Mouse (Mus musculus): ENCODE results near the gene Hoxa5. TPM values are rescaled to one million over a fixed set of nuclear protein-coding genes. Genes with fewer than 3 reads are reported as not detected.

Hoxa5 gene
- total RNA-seq (2021): 10 to 100 TPM; 13.3 to 20.2 TPM
- long read RNA-seq, experiment 1, transcript Hoxa5-201 (2 exons, 1,877 nt): major isoform, 7 of 12 reads
- long read RNA-seq, experiment 1, partial matches to known transcripts: 1 of 12 reads
- long read RNA-seq, experiment 1, other reads (novel, unspliced or antisense): 4 of 12 reads
- long read RNA-seq, experiment 2, transcript Hoxa5-201 (2 exons, 1,877 nt): major isoform, 8 of 8 reads
- long read RNA-seq, experiment 2, partial matches to known transcripts: 0 of 8 reads
- long read RNA-seq, experiment 2, other reads (novel, unspliced or antisense): 0 of 8 reads

DNA sequence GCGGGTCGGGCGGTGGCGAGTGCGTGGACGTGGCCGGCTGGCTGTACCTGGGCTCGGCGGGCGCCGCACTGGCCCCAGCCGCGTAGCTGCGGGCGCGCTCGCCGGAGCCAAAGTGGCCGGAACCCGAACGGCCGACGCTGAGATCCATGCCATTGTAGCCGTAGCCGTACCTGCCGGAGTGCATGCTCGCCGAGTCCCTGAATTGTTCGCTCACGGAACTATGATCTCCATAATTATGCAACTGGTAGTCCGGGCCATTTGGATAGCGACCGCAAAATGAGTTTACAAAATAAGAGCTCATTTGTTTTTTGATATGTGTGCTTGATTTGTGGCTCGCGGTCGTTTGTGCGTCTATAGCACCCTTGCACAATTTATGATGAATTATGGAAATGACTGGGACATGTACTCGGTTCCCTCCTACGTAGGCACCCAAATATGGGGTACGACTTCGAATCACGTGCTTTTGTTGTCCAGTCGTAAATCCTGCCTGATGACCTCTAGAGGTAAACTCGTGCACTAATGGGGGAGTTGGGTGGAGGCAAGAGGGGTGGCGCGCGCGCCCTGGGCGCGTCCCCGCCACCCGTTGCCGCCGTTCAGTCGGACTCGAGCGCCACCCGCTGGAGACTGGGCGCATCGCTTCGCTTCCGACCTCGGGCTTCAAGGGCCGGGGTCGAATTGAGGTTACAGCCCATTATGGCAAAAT is at the start of gene Hoxa5:
Gene Hoxa5 (minus strand): TSS at position 538 of the 703 bp plus-strand sequence.
- peak; percentile 90 to 93 for DNase-seq (ENCODE audit: low spot score in 2 of 2)

DNA sequence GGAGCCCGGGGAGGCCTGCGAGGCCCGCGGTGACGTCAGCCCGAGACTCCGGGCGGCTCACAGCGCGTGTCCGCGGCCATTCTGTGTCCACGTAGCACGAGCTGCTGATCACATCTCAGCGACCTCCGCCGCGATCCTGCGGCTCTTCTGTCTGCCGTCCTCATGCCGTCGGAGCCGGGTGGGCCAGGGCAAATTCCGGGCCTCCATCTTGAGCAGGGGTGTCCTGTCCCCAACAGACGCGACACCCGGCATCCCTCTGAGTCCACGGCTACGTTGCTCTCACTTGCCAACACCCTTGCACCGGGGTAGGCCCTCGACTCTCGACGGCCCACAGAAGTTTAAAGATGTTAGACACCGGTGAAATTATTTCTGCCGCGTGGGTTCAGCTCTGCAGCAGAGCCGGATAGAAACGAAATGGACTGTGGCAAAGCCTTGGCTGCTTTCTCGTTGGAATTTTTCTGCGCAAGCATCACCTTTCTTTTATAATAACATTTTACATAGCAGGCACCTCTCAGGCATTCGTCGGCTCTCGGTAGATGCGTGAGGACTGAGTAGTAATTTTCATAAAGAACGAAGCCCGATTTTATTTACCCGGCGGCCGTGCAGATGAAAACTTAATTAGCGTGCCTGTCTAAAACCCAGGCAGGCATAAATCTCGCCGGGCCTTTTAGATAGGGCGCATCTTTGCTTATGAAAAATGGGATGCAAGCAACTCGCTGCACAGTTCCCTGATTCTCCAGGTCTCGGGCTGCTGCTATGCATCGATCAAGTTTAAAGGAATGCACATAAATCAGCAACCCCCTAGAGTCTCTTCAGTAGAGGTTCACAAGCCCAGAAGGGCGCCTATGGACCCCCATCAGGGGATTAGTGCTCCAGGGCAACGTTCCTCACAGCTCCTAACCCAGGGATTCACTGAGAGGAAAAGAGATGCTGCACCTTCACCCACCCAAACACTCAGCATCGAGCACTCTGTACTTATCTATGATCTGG is 49.4 kb upstream of the Hoxa5 start:
- peak in 1 of 2 experiments; percentile 18 for DNase-seq (ENCODE audit: low spot score in 2 of 2)

DNA sequence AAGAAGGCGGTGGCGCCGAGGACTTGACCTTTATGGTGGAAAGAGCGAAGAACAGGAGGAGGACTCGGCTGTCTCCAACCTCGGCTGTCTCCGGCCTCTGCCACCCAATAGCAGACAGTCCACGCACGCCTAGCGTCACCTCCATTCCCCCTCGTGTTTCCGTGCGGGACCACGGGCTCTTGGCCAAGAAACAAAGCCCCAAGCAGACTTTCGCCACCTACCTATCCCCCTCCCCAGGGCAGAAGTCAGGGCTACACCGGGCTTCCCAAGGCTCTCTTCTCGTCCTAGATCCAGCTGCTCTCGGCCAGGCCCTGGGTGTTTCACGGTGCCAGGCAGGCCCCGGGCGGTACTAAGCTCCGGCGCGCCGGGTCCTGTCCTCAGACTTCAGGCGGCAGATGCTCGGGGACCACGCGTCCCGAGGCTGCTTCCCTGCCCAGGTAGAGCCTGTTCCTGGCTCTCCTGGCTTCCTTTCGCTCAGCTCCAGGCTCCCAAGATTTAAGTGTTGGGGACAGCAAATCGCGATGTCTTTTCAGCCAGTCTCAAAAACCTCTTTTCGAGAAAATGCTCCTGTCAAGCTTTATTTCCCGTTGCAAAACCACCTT is 48.5 kb upstream of the Hoxa5 start:
- peak in 1 of 2 experiments; percentile 19 for DNase-seq (ENCODE audit: low spot score in 2 of 2)

DNA sequence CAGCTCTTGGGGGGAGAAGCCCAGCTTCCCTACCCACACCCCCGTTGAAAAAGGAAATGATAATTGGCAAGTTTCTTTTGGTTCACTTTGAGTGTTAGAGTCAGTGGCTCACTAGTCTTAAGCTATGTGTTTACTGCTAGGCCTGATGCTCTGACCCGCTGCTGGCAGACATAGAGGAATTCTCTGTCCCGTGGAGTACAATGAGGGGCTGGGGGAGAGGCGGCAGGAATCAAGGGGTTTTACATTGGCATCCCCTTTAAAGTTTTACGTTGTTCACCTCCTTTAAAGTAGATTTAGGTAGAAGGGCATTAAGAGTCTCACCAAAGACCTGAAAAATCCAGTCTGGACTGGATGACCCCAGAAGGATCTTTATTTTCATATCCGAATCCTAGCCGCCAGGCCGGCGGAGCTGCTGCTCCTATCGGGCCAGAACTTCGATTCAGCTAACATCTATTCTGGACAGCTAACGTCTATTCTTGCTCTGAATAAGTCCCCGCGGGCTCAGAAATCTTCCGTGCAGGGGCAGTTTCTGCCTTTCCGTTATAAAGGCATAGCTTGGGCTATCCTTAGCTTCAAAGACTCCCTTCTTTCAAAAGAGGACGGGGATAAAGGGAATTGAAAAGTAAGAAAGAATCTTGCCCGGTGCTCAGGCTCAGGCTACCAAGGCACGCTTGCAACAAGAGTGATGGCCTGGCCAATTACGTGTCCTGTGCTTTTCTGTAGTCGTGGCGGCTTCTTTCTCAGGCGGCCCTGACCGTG is 47.8 kb upstream of the Hoxa5 start:
- peak in 1 of 2 experiments; percentile 12 for DNase-seq (ENCODE audit: low spot score in 2 of 2)

DNA sequence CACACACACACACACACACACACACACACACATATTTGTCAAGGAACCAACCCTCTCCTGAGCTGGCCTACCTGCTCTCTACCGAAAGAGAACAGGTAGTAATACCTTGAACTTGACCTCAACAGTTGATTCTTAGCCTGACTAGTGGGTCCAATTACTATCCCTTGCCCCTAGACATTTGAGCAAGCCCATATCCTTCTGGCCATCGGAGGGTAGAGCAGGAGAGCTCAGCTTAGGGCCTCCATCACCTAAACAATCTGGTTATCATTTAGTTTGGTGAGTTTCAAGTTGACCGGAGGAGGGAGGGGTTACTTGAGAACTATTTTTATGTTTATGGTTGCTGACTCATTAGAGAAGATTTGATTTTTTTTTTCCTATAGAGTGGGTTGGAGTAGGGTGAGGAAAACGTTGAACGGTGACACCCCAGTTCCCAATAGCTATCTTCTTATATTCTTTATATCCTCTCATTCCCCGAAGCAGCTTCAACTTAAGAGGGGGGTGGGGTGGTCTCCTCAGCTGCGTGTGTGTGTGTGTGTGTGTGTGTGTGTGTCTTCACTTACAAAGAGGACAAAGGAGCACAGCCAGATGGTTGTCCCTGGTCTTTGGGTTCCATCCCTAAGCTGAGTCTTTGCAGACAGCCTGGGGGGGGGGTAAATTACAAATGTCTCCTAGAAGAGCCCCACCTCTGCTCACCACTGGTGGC is 46.9 kb upstream of the Hoxa5 start:
- DNase-seq (ENCODE audit: low spot score in 2 of 2): no peak

DNA sequence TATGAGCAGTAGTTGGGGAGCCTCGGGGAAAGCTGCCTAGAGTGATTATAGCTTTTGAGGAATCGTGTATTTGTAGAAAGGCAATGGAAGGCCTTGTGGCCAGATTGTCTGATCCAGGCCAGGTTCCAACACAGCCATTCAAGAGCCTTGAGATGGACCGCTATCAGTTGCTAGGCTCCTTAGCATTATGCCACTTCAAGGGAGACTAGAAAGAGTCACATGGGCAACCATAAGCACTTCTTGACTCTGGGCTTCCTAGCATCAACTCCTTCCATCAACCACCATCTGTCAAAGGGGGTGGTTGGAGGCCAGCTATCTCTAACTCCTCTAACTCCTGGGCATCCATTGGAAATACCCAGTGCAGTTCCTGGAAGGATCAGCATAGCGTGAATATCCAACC is 45.4 kb upstream of the Hoxa5 start:
- DNase-seq (ENCODE audit: low spot score in 2 of 2): peak in 1 of 2 experiments; percentile 10

DNA sequence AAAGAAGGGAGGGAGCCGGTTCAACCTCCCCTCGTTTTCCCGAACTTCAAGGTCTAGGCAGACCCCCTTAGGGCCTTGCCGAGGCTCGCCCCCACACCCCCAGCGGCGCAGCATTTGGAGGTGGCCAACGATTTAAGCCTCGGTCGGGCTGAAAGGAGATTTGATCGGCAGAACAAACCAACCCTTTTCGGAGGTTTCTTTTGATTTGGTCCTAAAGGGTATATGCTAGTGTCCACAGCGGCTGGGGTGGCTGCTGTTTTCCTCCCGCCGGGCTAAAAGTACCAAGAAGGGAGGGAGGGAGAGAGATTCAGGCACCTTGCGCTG is 45.0 kb upstream of the Hoxa5 start:
- DNase-seq (ENCODE audit: low spot score in 2 of 2): no peak

DNA sequence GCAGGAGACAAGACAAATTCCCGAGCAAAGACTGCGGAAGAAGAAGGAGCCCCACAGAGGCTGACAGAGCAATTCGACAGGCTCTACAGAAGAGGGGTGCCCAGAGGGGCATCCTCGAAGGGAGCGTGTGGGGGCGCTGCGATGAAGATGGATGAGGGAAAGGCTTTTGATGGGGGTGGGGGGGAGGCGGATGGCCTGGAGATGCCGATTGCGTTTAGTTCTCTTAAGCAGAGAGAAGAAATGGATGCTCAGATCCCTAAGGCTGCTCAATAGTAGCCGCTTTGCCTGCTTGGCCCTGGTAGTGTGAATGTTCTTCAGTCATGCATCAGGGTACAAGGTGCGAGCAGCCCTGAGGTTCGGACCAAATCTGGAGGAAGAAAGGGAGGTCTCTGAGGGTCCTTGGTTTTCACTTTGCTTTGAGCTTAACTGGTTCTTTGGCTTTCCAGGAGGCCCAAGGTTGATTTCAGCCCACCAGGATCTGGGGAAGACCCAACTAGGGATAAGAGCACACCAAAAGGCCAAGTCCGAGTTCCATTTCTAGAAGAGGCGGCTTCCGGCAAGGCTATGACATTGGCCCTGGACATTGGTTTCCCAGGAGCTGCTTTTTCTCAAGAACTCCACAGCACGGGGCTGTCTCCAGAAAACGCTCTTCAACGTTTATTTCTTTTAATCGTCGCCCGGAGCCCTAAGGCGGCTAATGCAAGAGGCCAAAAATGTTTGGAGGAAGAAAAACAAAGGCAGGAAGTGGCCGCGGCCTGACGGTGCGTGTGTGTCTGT is 44.4 kb upstream of the Hoxa5 start:
- DNase-seq (ENCODE audit: low spot score in 2 of 2): peak in 1 of 2 experiments; percentile 18

DNA sequence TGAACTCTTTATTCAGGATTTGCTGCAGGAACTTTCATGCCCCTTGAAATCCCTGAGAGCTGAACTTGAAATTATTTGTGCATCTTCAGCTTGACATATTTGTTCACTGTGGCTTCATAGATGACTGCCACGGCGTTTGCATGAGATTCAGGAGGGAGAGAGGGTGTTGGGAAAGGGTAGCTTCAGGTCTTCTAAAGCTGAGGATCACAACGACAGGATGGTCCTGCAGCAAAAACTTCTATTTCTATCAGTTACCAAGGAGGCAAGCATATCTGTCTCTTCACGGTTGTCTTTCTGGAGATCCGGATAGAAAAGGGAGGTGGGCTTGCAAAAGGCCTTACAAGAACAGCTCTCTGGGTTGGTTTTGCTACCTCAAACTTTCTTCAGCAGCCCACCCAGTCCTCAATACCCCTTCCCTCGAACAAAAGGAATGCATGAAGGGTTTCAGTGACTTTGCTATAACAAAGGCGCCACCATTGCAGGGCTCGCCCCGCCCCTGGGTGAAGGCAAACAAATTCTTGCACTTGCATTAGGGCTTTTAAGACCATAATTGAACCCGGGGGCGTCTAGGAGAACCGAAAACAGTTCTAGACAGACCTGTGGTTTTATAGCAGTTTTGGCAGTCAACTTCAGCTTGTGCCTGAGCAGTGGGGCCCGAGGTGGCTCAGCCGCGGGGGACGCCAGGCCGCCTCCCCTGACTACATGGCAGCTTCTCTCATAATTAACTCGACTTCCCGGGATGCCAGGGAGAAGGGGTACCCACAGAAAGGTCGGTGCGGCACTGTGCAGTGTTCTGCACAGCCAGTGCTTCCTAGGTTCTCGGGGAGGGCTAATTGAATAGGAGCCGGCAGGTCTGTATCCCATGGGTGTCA is 43.6 kb upstream of the Hoxa5 start:
- DNase-seq (ENCODE audit: low spot score in 2 of 2): peak in 1 of 2 experiments; percentile 15

DNA sequence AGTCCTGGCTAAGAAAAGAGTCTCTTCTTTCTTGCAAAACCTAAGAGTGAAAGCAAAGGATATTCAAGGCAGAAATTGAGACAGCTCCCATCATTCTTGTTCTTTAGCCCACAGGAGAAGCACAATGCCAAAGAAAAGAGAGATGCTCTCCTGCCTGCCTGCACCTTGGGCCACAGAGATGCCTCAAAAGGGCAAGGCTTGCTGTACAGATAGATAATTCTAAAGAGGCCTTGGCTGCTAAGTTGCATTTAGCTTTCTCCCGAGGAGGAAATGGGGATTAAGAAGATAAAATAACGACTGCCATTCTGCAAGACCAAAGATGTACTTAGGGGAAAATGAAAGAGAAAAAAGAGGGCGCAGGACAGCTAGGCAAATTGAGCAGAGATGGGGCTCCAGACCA is 42.5 kb upstream of the Hoxa5 start:
- peak in 1 of 2 experiments; percentile 8 for DNase-seq (ENCODE audit: low spot score in 2 of 2)

DNA sequence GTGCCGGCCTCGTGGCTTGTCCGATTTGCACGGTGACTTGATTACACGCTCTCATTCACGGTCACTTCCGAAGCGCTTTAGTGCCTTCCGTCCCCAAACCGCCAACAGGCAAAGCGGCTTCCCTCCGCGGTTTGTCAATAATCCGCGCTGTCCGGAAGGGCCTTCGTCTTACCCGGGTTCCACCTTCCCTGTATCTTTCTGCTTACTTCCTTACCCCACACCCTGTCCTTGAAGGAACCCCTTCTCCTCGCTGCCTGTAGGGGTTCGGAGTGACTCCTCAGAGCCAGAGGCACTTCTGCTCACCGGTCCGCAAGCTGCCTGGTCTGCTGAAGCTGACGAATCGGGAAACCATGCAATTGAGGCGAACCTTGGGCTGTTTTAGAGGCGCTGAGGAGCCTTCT is 42.0 kb upstream of the Hoxa5 start:
- peak in 1 of 2 experiments; percentile 17 for DNase-seq (ENCODE audit: low spot score in 2 of 2)

DNA sequence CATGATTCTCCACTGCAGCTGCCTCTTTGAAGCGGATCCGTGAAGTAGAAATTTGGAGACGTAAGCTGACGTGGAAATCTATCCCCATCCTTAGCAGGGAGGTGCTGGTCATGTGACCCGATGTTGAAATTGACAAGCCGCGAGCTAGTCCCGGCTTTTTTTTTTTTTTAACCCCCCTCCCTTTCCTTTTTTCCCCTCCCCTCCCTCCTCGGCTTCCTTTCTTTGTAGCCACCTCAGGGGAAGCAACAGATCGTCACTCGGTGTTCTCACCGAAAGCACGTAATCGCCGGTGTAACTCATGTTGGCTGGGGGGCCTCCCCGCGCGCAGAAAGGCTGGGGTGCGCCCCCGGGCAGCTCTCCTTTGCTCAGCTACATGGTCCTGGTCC is 41.4 kb upstream of the Hoxa5 start, which contains the start of gene Hoxa11:
Gene Hoxa11 (minus strand): TSS at position 54 of the 386 bp plus-strand sequence.
- peak in 1 of 2 experiments; percentile 13 for DNase-seq (ENCODE audit: low spot score in 2 of 2)

DNA sequence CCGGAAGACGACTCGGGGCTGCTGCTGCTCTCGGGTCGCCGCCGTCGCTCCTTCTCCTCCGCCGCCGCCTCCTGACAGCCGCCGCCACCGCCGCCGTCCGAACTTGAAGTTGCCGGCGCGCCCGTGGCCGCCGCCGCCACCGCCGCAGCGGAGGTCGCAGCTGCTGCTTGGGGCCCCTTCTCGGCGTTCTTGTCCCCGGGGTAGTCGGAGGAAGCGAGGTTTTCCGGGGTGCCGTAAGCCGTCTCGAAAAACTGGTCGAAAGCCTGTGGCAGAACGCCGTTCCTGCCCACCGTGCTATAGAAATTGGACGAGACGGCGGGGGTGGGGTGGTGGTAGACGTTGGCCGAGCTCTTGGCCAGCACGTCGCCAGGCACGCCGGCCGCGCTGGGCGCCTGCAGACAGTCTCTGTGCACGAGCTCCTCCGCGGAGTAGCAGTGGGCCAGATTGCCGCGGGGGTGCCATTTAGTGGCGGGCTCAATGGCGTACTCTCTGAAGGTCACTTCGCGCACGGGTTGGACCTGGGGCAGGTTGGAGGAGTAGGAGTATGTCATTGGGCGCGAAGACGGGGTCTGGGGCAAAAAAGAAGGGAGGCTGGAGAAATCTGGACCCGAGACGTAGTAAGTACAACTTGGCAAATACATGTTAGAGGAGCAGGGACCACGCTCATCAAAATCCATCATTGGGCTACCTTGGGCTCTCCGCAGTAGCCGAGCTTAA is 40.8 kb upstream of the Hoxa5 start:
- peak in 1 of 2 experiments; percentile 21 for DNase-seq (ENCODE audit: low spot score in 2 of 2)

DNA sequence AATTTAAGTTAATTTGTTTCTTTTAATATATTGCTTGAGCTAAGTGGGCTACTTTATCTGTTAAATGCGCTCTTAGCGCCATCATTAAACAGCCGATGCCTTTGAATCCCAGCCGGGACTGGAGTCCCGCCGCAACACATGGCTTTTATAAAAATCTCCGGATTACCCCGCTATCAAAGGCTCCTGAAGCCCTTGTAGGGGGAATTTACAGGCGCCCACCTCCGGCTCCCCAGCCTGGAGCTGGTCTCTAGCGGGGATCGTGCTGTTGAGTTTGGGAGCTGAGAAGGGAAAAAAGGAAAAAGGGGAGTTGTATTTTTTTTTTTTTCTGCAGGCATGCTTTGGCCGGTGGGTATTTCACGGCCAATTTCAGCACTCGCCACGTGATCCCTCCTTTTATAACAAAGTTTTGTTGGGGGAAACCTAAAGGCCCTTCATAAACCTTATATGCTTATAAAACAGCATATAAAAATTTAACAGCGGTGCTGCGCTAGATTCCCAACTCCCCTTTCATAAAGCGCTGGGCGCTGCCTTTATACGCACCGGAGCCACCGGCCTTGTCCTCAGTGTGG is 40.2 kb upstream of the Hoxa5 start:
- peak in 1 of 2 experiments; percentile 14 for DNase-seq (ENCODE audit: low spot score in 2 of 2)

DNA sequence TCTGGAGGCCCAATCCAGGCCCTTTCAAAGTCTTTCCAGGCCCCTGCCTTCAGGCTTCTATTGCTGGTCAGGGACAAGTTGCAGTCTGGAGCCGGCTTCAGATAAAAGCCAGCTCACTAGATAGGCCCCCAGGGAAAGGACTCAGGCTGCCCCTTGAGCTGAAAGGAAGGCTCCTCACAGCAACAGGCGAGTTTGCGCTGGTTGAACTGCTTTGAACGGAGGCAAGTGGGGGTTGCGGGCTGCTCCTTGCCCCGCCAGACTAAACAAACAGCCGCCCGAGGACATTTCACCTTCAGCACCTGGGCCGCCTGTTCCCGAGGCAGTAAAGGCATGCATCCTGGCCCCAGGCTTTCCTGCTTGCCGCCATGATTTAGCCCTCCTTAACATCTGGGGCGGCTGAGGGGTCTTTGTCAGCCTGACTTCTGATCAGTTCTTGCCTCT is 39.3 kb upstream of the Hoxa5 start:
- DNase-seq (ENCODE audit: low spot score in 2 of 2): peak in 1 of 2 experiments; percentile 18

DNA sequence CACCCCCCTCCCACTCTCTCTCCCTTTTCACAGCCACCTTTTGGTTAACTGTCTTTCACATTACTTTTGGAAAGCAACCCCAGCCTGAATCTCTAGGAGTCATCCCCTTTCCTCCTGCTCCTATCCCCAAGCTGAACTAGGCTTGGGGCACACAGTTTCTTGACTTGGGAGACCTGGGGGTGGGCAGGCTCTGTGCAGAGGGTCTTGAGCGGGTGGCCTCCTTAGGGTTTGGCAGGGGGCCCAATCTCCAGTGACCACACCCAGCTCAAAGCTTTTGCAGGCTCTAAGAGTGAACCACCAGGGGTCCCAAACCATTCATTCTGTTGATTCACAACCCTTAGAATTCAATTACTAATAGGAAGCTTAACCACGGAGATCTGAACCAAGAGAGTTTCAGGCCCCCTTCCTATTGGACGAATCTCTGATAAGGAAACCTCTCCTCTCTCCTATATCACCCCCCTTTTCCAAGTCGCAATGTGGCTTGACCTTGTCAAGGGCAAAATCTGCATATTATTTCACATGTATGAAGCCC is 38.5 kb upstream of the Hoxa5 start:
- peak in 1 of 2 experiments; percentile 15 for DNase-seq (ENCODE audit: low spot score in 2 of 2)

Data from adrenal gland, adult 18-20 months (tissue).